Mouse (Mus musculus) spleen, postnatal 14 days (tissue): ENCODE measurements around the gene Klf2.

Experiments used
- DNase-seq, 2 experiments: peaks; one replicate each; pipeline ENCODE4 v3.0.0; 2021 to 2022; ENCODE audit warnings: low spot score in 2 of 2

The Klf2 gene

DNA sequence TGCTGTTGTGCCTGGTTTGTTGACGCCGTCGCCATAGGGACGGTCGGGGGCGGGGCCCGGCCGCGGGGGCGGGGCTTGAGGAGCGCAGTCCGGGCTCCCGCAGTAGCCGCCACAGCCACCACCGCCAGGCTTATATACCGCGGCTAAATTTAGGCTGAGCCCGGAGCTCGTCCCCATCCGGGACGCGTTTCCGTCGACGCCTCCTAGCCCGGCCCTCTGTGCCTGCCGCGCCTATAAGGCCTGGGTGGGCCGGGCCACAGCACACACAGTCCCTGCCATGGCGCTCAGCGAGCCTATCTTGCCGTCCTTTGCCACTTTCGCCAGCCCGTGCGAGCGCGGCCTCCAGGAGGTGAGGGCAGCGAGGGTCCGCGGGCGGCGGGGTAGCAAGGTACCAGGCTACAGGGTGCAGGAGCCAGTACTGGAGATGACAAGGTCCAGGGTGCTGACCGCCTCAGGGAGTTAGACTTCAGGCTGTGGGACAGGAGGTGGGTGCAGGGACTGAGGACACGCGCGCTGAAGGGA, at the start of gene Klf2:
Gene Klf2 (plus strand): TSS at position 233 of the 522 bp plus-strand sequence.
- DNase-seq = peak; percentile 88 to 95

DNA sequence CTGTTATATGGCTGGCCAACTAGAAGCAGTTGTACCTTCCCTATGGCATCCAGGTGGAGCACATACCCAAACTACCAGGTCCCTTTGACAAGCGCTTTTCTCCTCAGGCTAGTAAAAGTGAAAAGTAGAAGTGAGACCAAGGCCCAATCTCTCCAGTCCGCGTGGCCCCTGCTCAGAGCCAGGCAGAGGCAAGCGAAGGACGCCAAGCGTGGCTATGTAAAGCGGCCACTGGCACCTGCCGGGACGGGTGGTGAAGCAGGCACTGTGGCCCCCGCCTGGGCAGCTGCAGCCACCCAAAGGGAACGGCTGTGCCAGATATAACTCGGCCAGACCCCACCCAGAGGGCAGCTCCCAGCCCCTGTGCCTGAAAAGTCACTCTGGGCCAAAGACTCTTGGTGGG, 48.2 kb upstream of the Klf2 start:
- peak; percentile 55 to 67 for DNase-seq

GRCm38 (mm10) chr8:72271051-72271660, 47.7 kb upstream of the Klf2 start:
- no peak for DNase-seq

DNA sequence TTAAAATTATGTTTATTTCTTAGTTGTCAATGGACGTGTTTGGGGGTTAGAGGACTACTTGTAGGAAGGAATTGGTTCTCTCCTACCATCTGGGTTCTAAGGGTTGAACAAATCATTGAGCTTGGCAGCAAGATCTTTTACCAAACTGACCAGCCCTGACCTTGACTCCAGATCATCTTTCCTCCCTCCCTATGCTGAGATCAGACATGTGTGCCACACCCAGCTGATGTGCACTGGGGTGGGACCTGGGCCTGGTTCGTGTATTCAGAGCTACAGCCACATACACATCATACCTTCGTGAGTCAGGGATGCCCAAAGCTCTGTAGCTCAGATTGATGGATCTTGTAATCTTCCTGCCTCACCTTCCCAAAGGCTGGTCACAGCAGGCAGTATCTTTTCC, 47.1 kb upstream of the Klf2 start:
- DNase-seq = no peak

- DNase-seq = peak; percentile 64 to 67
Observed at GRCm38 (mm10) chr8:72272361-72272760, 46.5 kb upstream of the Klf2 start.

GRCm38 (mm10) chr8:72273111-72273770, 45.6 kb upstream of the Klf2 start:
- DNase-seq = no peak

DNA sequence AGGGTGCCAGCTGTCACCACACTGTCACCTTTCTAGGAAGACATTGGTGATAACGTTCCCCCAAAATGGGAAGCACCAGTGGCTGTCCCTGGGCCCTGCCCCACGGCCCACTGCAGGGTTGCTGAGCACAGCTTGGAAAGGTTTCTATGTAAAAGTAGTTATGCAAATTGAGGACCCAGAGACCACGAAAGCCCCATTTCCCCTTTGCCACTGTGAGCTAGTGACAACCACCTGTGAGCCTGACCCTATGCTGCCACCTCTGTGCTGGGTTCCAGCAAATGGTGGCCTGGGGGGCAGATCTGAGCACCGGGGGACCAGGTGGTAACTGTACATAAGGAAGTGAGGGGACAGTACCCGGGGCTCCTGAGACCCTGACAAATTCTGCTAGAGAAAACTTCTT, 45.0 kb upstream of the Klf2 start:
- DNase-seq = peak; percentile 41 to 53

- DNase-seq = no peak
Observed at GRCm38 (mm10) chr8:72277244-72277643, 41.6 kb upstream of the Klf2 start.

GRCm38 (mm10) chr8:72279151-72279550, 39.7 kb upstream of the Klf2 start:
- peak; percentile 30 to 36 for DNase-seq

GRCm38 (mm10) chr8:72281634-72282033, 37.2 kb upstream of the Klf2 start:
- no peak for DNase-seq

DNA sequence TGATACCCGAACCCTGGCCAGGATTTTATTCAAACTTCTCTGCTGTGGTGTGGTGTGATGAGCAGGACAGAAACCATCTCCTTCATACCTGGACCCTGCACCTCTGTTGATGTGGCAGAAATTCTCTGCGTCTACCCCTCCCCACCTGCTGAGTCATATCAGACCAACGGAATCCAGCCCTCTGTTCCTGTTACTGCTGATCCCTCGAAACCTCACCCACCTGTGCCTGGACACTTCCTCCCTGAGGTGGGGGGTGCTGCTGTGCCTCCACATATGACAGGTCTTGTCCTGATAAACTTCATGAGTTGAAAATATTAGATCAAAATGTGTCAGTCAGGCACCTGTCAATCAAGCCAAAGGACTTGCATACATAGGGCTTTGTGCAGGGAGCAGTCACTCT, 33.5 kb upstream of the Klf2 start:
- no peak for DNase-seq

DNA sequence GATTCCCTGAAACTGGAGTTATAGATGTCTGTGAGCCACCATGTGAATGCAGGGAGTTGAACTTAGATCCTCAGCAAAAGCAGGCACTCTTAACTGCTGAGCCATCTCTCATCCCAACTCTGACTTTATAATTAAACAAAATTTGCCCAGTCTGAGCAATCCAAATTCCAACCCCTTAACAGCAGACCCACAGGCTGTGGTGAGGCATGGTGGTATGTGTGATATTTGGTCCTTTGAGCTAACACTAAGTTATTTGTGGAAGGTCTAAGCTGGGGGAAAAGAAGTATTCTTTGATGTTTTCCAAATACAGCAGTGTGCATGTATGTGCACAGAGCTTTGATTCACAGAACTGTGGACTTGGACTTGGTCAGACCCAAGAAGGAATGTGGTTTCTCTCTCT, 29.8 kb upstream of the Klf2 start:
- no peak for DNase-seq

- DNase-seq = no peak
Observed at GRCm38 (mm10) chr8:72291104-72291503, 27.7 kb upstream of the Klf2 start.

GRCm38 (mm10) chr8:72293309-72293708, 25.5 kb upstream of the Klf2 start:
- no peak for DNase-seq

GRCm38 (mm10) chr8:72295125-72295524, 23.7 kb upstream of the Klf2 start:
- DNase-seq = no peak

DNA sequence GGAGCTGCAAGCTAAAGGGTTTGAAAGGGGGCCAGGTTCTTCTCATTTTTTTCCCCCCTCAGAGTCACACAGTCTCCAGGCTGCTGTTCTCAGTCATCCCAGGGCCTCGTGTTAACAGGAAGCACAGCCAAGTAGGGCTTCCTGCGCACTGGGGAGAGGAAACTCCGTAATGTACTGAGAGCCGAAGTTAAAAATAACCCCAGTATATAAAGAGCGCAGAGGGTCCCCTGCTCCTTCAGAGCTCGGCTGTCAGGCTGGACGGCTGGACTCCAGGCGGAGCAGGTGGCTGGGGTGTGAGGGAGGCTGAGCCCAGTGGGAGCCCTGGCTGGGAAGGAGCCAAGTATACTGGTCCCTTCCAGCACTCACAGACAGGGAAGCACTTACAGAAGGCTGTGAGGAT, 23.2 kb upstream of the Klf2 start:
- DNase-seq = no peak

- no peak for DNase-seq
Observed at GRCm38 (mm10) chr8:72296561-72296960, 22.3 kb upstream of the Klf2 start.

GRCm38 (mm10) chr8:72298928-72299327, 19.9 kb upstream of the Klf2 start:
- no peak for DNase-seq

GRCm38 (mm10) chr8:72300654-72301400, 18.0 kb upstream of the Klf2 start:
- DNase-seq = no peak

GRCm38 (mm10) chr8:72301497-72301896, 17.3 kb upstream of the Klf2 start:
- no peak for DNase-seq

DNA sequence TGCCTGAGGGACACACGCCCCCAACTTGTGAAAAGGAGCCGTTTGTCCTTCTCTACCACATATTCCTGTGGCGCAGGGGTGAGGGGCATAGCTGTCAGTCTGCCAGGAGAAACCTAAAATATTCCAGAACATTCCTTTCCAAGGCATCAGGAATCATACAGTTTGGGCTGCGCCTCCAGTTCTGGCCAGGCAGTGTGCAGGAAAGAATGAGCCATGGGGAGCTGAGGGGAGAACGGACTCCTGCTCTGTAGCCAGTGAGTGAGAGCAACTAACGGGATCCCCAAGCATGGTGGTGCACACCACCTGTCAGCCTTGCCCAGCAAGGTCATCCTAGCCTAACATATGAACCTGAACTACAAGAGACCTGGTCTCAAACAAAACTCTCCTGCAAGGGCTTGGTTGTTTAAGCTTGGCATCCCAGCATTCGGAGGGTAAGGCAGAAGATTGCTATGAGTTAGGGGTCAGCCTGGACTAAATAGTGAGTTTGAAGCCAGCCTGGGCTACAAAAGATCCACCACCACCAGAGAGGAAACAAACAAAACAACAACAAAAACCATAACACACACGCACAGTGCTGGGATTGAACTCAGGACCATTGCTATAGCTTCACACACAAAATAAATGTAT, 15.7 kb upstream of the Klf2 start:
- DNase-seq = no peak

DNA sequence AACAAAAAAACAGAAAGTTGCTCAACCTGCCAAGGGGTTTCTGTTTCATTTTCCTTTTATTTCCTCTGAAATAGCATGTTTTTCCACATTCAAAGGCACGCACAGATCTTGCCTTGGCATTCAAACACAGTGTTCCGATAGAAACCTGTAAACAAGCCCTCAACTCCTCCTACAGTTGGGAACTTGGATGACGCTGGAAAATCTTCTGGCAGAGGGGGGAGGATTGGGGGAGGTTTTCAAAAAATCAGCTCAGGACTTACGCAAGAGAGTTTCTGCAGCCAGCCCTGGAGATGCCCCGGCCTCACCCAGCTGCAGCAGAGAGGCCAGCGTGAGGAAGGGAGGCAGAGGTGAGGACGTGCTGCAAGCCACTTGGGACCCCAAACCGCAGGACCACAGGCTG, 15.2 kb upstream of the Klf2 start:
- no peak for DNase-seq
